Mouse (Mus musculus) kidney, adult 2 months (tissue): Measurements from ENCODE around the gene Spats2. TPM values are rescaled to one million over a fixed set of nuclear protein-coding genes. Genes with fewer than 3 reads are reported as not detected.
A peak's percentile ranks its signal among the peaks of the same experiment; 100 is the strongest.

Experiments used
- DNase-seq: peaks from one replicate; pipeline ENCODE4 v3.0.0; 2021
- H3K27ac ChIP-seq: fragments of 200-500 bp; 2 replicates; pipeline ENCODE4 v1.5.1; 2012; ENCODE audit warnings: low read depth, low read length, control low read depth, inconsistent platforms; ENCODE audit not compliant: insufficient read depth
- H3K27me3 ChIP-seq: fragments of 200-500 bp; replicated peaks from 2 replicates; pipeline ENCODE4 v1.6.1; 2012; ENCODE audit warnings: mild to moderate bottlenecking, moderate library complexity, low read length, inconsistent platforms; ENCODE audit not compliant: control insufficient read depth, insufficient read depth
- H3K36me3 ChIP-seq: fragments of 200-500 bp; 2 replicates; pipeline ENCODE4 v1.6.1; 2012; ENCODE audit warnings: mild to moderate bottlenecking, moderate library complexity, low read length, inconsistent platforms; ENCODE audit not compliant: control insufficient read depth, insufficient read depth
- H3K4me1 ChIP-seq: fragments of 200-500 bp; 2 replicates; pipeline ENCODE4 v1.6.1; 2011; ENCODE audit warnings: low read length; ENCODE audit not compliant: control insufficient read depth, insufficient read depth
- H3K4me3 ChIP-seq: fragments of 200-500 bp; 2 replicates; pipeline ENCODE4 v1.5.1; 2011; ENCODE audit warnings: mild to moderate bottlenecking, low read depth, low read length, control low read depth; ENCODE audit not compliant: insufficient read depth
- CTCF ChIP-seq: fragments of 200-500 bp; conservative IDR thresholded peaks from 2 replicates; pipeline ENCODE4 v1.5.1; 2011; ENCODE audit warnings: low read depth, mild to moderate bottlenecking, control low read depth, low read length, moderate library complexity, mixed read lengths; ENCODE audit not compliant: insufficient read depth, insufficient read length
- POLR2A ChIP-seq: fragments of 200-500 bp; IDR thresholded peaks from one replicate; pipeline ENCODE4 v1.6.1; 2011; ENCODE audit warnings: low read depth, low read length, control low read depth
- WGBS: fragments of 180-500 bp; shearing (Covaris S2); methylation state at CpG from one replicate; pipeline ENCODE4 v1.1.7; 2018; 5-methylcytosine and 5-hydroxymethylcytosine counted together
- polyA plus RNA-seq: library from polyadenylated mRNA; depleted of rRNA; stranded (reverse); fragments of >200 nt; gene quantifications from 2 replicates; pipeline ENCODE4 v1.2.3, GENCODE M21; 2012

Gene Spats2
- polyA plus RNA-seq, 1 experiment = 8.6 TPM

DNA sequence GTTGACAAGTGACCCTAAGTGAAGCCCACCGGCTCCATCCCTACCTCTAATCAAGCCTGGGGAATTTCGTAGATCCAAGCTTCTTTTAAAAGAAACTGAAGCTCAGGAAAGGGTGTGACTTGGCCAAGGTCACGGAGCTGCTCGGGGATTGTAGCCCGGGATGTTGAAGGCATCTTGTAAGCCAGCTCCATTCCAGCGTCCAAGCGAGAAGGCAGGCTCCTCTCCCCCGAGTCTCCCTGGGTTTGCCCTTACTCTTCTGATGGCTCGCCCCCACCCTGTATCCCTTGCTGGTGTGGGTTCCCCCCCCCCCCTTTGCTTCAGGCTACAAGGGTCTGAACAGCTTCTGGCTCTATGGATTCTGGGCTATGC, 27.2 kb upstream of the Spats2 start:
- H3K27me3 ChIP-seq = no peaks in the 10 kb centered on the region
- no peak for DNase-seq
- 13% methylated on average over 9 of the region's 9 CpGs for WGBS
- TF ChIP-seq POLR2A = no peak
- TF ChIP-seq CTCF = no peak
- no peak overlapping the region for H3K4me3 ChIP-seq
- H3K27ac ChIP-seq = no peak overlapping the region
- H3K36me3 ChIP-seq = no peaks in the 10 kb centered on the region
- H3K4me1 ChIP-seq = peaks cover 9% of the 10 kb centered on the region

DNA sequence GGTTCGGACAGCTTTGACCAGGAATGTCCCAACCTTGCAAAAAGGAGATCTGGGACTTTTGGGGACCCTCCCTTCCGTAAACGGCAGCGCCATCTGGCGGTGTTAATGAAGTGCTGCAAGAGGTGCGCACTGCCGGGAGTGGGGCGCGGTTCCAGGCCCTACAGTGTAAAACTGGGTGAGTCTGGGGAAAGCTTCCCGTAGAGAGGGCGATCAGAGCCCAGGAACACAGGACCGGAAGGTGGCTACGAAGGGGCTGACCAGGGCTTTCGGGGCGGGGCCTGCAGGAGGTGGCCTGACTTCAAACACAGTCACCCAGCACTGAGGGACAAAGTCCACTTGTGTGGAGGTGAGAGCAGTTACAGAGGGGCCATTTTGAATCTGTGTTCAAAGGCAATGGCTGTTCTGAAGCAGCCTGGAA, 26.6 kb upstream of the Spats2 start:
- peak; percentile 94 for DNase-seq
- Histone ChIP-seq H3K4me3 (peak overlapping the region; percentile 56), H3K27ac (peak overlapping the region; percentile 80), H3K27me3 (no peaks in the 10 kb centered on the region), H3K36me3 (no peaks in the 10 kb centered on the region), H3K4me1 (peaks cover 9% of the 10 kb centered on the region)
- 4% methylated on average over 15 of the region's 15 CpGs for WGBS
- TF ChIP-seq CTCF (peak; percentile 87), POLR2A (no peak)

DNA sequence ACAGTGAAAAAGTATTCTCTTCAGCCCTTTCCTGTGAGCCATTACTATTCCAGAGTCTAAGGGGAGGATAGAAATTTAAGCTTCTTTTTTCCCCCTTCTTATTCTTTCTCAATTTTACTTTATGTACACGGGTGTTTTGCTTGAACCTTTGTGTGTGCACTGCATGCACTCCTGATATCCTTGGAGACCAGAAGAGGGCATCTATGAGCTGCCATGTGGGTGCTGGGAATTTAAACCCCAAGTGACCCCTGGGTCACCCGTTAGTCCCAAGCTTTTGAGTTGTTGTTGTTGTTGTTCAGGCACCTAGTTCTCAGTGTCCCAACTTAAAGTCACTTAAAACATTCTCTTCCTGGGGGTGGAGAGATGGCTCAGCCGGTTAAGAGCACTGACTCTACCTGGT, 25.7 kb upstream of the Spats2 start:
- Histone ChIP-seq H3K4me3 (peak overlapping the region; percentile 56), H3K27ac (peak overlapping the region; percentile 80; the same call in 1 of the 2 replicates), H3K36me3 (no peaks in the 10 kb centered on the region), H3K27me3 (no peaks in the 10 kb centered on the region), H3K4me1 (peaks cover 9% of the 10 kb centered on the region)
- DNase-seq = no peak
- TF ChIP-seq POLR2A = no peak
- peak; percentile 21; the same call in 1 of the 2 replicates for TF ChIP-seq CTCF
- WGBS = 61% methylated on average over 3 of the region's 3 CpGs

DNA sequence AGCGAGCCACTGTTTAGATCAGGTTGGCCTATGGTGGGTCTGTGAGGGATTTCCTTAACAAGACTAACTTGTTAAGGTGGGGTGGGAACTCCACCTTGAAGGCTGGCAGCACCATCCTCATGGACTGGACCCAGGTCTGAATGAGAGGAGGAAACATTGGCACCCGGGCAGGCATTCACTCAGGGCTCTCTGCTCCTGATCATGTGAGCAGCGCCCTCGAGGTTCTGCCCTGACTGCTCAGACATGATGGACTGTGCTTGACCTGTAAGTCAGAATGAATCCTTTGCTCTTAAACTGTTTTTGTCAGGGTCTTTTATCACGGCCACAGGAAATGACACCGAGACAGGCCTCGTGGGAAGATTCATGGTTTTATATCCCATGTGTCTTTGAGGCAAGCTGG, 20.5 kb upstream of the Spats2 start:
- Histone ChIP-seq H3K36me3 (no peaks in the 10 kb centered on the region), H3K4me3 (no peak overlapping the region), H3K4me1 (peaks cover 4% of the 10 kb centered on the region; the same call in 1 of the 2 replicates), H3K27ac (peak overlapping the region; percentile 24; the same call in 1 of the 2 replicates), H3K27me3 (no peaks in the 10 kb centered on the region)
- WGBS = 35% methylated on average over 7 of the region's 7 CpGs
- no peak for TF ChIP-seq POLR2A
- TF ChIP-seq CTCF = no peak
- DNase-seq = peak; percentile 50

DNA sequence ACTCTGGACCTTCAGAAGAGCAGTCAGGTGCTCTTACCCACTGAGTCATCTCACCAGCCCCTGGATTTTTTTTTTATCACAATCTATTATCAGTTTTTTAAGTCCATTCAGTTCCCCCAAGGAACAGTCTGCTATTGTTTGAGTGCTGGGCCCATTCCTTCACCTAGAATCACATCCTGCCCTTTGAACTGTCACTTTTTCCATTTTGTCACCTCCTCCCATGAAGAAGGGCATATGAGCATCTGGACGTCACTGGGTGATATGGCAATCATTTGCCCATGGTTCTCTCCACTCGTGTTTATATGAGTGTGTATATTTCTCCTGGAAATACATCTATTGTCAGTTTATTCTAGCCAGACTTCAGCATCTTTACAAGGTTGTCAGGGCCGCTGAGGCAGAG, 17.9 kb upstream of the Spats2 start:
- no peaks in the 10 kb centered on the region for H3K27me3 ChIP-seq
- 79% methylated on average over 3 of the region's 3 CpGs for WGBS
- DNase-seq = no peak

DNA sequence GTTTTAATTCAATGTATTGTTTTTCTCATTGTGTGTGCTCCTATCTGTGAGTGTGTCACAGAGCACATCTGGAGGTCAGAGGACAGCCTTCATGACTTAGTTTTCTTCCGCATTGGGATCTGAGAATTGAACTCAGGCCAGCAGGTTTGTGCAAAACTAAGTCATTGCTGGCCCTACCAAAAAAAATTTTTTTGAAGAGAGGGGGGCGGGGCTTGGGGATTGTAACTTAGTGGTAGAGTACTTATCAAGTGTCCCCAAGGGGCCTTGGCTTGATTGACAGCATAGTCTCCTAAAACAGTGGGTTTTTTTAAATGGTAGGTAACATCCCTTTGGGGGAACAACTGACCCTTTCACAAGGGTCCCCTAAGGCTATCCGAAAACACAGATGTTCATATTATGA, 14.6 kb upstream of the Spats2 start:
- H3K36me3 ChIP-seq = no peaks in the 10 kb centered on the region
- H3K4me3 ChIP-seq = no peak overlapping the region
- DNase-seq = no peak
- 87% methylated on average over 3 of the region's 3 CpGs for WGBS
- no peaks in the 10 kb centered on the region for H3K27me3 ChIP-seq
- no peak overlapping the region for H3K27ac ChIP-seq
- H3K4me1 ChIP-seq = no peaks in the 10 kb centered on the region; the same call in 1 of the 2 replicates
- TF ChIP-seq CTCF = no peak
- no peak for TF ChIP-seq POLR2A

More for the DNA sequence above, 17.9 kb upstream of the Spats2 start:
- H3K4me3 ChIP-seq = no peak overlapping the region
- TF ChIP-seq POLR2A (no peak), CTCF (no peak)
- H3K4me1 ChIP-seq = peaks cover 4% of the 10 kb centered on the region; the same call in 1 of the 2 replicates
- no peaks in the 10 kb centered on the region for H3K36me3 ChIP-seq
- no peak overlapping the region for H3K27ac ChIP-seq

DNA sequence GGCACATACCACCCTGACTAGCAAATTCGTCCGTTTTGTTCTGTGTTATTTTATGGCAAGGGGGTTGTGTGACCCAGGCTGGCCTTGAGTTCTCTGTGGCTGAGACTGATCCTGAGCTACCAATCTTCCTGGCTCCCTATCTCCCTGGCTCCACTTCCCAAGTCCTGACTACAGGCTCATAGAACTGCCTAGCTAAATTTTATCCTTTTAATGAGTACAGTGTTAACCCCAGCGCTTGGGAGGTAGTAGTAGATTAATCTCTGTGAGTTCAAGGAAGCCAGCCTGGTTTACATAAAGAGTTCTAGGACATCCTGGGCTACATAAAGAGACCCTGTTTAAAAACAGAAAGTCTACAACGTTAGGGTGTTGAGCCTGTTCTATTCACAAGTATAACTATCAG, 13.9 kb upstream of the Spats2 start:
- Histone ChIP-seq H3K27ac (peak overlapping the region; percentile 42), H3K4me1 (no peaks in the 10 kb centered on the region; the same call in 1 of the 2 replicates), H3K36me3 (no peaks in the 10 kb centered on the region), H3K27me3 (no peaks in the 10 kb centered on the region), H3K4me3 (no peak overlapping the region)
- peak; percentile 58 for DNase-seq
- WGBS = 56% methylated on average over 4 of the region's 4 CpGs
- TF ChIP-seq POLR2A (no peak), CTCF (no peak)
